In genomic region chr7:25035916-25036315, GRCm38 (mm10) we compare ENCODE assay signal across 10 mouse cellular contexts. TPM values are rescaled to one million over a fixed set of nuclear protein-coding genes. Genes with fewer than 3 reads are reported as not detected.
A peak's percentile ranks its signal among the peaks of the same experiment; 100 is the strongest.
DNase-seq lines count a peak whose midpoint lies in the region; ATAC-seq and TF ChIP-seq lines count a peak whose summit lies in the region.
"Had no signal": no experiment of that assay in that cellular context is flagged by ENCODE, and none has a peak within 500 bp of the region (broad histone marks: within the 10 kb centered on the region; RNA-seq: fewer than 3 reads in every experiment).

No protein-coding gene starts in this region.

- H3K4me2 ChIP-seq in heart, postnatal 0 days (ENCODE audit: low read depth, low read length), result no peak overlapping the region
- H3K4me2 ChIP-seq in midbrain, embryonic 14.5 days (ENCODE audit: low read length), result no peak overlapping the region
- H3K4me2 ChIP-seq: embryonic facial prominence, embryonic 13.5 days; neural tube, embryonic 13.5 days had no signal

- H3K4me1 ChIP-seq in heart, postnatal 0 days (ENCODE audit: control insufficient read depth, insufficient read depth), result no peaks in the 10 kb centered on the region
- H3K4me1 ChIP-seq in midbrain, embryonic 14.5 days (ENCODE audit: control insufficient read depth, insufficient read depth, low read length), result no peaks in the 10 kb centered on the region
- H3K4me1 ChIP-seq: embryonic facial prominence, embryonic 13.5 days; neural tube, embryonic 13.5 days had no signal

- TF ChIP-seq EP300 in heart, postnatal 0 days (IDR thresholded peaks at IDR 0.05; ENCODE audit: low read depth), result no peak

- no peak overlapping the region for H3K9ac ChIP-seq in heart, postnatal 0 days (replicated peaks; ENCODE audit: low read depth, low read length)
- no peak overlapping the region for H3K9ac ChIP-seq in midbrain, embryonic 14.5 days (replicated peaks; ENCODE audit: low read length)
- H3K9ac ChIP-seq: embryonic facial prominence, embryonic 13.5 days; neural tube, embryonic 13.5 days had no signal

- DNase-seq in heart, postnatal 0 days (ENCODE audit: low spot score), result peak; percentile 41
- no peak for DNase-seq in heart, adult 11 months
- DNase-seq in MN1 (ENCODE audit: low spot score), result peak; percentile 56
- peak; percentile 92 to 97 for DNase-seq in cerebellum, postnatal 10 days
- DNase-seq in gastrocnemius, adult 8-10 months (ENCODE audit: low spot score in 2 of 2), result peak; percentile 16 to 24
- peak; percentile 75 to 77 for DNase-seq in layer of hippocampus, postnatal 36 days
- peak; percentile 90 for DNase-seq in midbrain, embryonic 14.5 days
- peak; percentile 59 to 90 for DNase-seq in spleen, postnatal 4 days (ENCODE audit: low spot score in 2 of 2)

- peak; percentile 87 for TF ChIP-seq CTCF in heart, postnatal 0 days (IDR thresholded peaks at IDR 0.05; ENCODE audit: low read depth)

- ATAC-seq in heart, postnatal 0 days (ENCODE audit: insufficient read depth, low read depth), result no peak
- ATAC-seq in midbrain, embryonic 14.5 days (ENCODE audit: low FRiP score, low TSS enrichment), result no peak

- no peaks in the 10 kb centered on the region for H3K36me3 ChIP-seq in heart, postnatal 0 days (replicated peaks; ENCODE audit: control insufficient read depth, insufficient read depth, low read length)
- H3K36me3 ChIP-seq in midbrain, embryonic 14.5 days (ENCODE audit: control insufficient read depth, insufficient read depth, low read length), result peaks cover 84% of the 10 kb centered on the region

- no peaks in the 10 kb centered on the region for H3K9me3 ChIP-seq in heart, postnatal 0 days (replicated peaks; ENCODE audit: control insufficient read depth, low read length)
- no peaks in the 10 kb centered on the region for H3K9me3 ChIP-seq in midbrain, embryonic 14.5 days (ENCODE audit: control insufficient read depth, low read length)
- H3K9me3 ChIP-seq: embryonic facial prominence, embryonic 13.5 days; neural tube, embryonic 13.5 days had no signal

- no peak overlapping the region for H3K27ac ChIP-seq in heart, postnatal 0 days (ENCODE audit: low read depth)
- H3K27ac ChIP-seq in midbrain, embryonic 14.5 days (replicated peaks; ENCODE audit: low read depth, low read length), result 0 out of 2 replicates have a peak overlapping the region, but pooled peaks have one; percentile 37
- H3K27ac ChIP-seq: embryonic facial prominence, embryonic 13.5 days; neural tube, embryonic 13.5 days had no signal

- WGBS in heart, postnatal 0 days, result 49% methylated on average over 7 of the region's 7 CpGs
- 53% methylated on average over 7 of the region's 7 CpGs for WGBS in midbrain, embryonic 14.5 days

- no peak overlapping the region for H3K4me3 ChIP-seq in heart, postnatal 0 days (ENCODE audit: low read depth, low read length)
- H3K4me3 ChIP-seq in midbrain, embryonic 14.5 days (replicated peaks; ENCODE audit: low read depth, low read length), result no peak overlapping the region
- H3K4me3 ChIP-seq: embryonic facial prominence, embryonic 13.5 days; neural tube, embryonic 13.5 days had no signal

- H3K27me3 ChIP-seq in heart, postnatal 0 days (ENCODE audit: control insufficient read depth, insufficient read depth, low read length), result no peaks in the 10 kb centered on the region
- H3K27me3 ChIP-seq in midbrain, embryonic 14.5 days (ENCODE audit: control insufficient read depth, insufficient read depth, low read length), result no peaks in the 10 kb centered on the region
- H3K27me3 ChIP-seq: embryonic facial prominence, embryonic 13.5 days; neural tube, embryonic 13.5 days had no signal

RNA-seq across cellular contexts. Expression of gene Atp1a3, which starts 30.2 kb away (rescaled TPM):
- 0.04 TPM in 1 of 2 replicates, not detected in the other for total RNA-seq in heart, postnatal 0 days (2014; rRNA removed; ENCODE audit: low replicate concordance)
- polyA plus RNA-seq in heart, postnatal 0 days (2015; fragmentation: Nextera tagmentation; extraction: Ambion mirVana), result 0.12 and 0.30 TPM in 2 replicates
- under 1 TPM; 0.25 to 0.58 (median 0.46) TPM for total RNA-seq in gastrocnemius, adult 8-10 months (2022)
- total RNA-seq in layer of hippocampus, postnatal 36 days (2021), result 1,000 to 10,000 TPM; 2,432 to 2,476 TPM
- polyA plus RNA-seq in midbrain, embryonic 14.5 days (2014; fragmentation: Nextera tagmentation; extraction: Ambion mirVana), result 284 and 337 TPM in 2 replicates

RNA-seq across cellular contexts. Expression of gene Grik5, which starts 36.2 kb away (rescaled TPM):
- total RNA-seq in heart, postnatal 0 days (2014; rRNA removed; ENCODE audit: low replicate concordance), result 16.2 and 21.5 TPM in 2 replicates
- polyA plus RNA-seq in heart, postnatal 0 days (2015; fragmentation: Nextera tagmentation; extraction: Ambion mirVana), result 1.5 and 1.6 TPM in 2 replicates
- 1 to 10 TPM; 1.3 to 3.2 (median 2.2) TPM for total RNA-seq in gastrocnemius, adult 8-10 months (2022)
- total RNA-seq in layer of hippocampus, postnatal 36 days (2021), result 100 to 1,000 TPM; 234 to 242 TPM
- polyA plus RNA-seq in midbrain, embryonic 14.5 days (2014; fragmentation: Nextera tagmentation; extraction: Ambion mirVana), result 21.7 and 27.3 TPM in 2 replicates

RNA-seq across cellular contexts. Expression of gene Zfp574, which starts 36.5 kb away (rescaled TPM):
- total RNA-seq in heart, postnatal 0 days (2014; rRNA removed; ENCODE audit: low replicate concordance), result 9.8 and 12.0 TPM in 2 replicates
- 11.2 and 11.6 TPM in 2 replicates for polyA plus RNA-seq in heart, postnatal 0 days (2015; fragmentation: Nextera tagmentation; extraction: Ambion mirVana)
- 1 to 10 TPM; 6.5 to 9.3 (median 9.0) TPM for total RNA-seq in gastrocnemius, adult 8-10 months (2022)
- 10 to 100 TPM; 28.4 to 30.0 TPM for total RNA-seq in layer of hippocampus, postnatal 36 days (2021)
- polyA plus RNA-seq in midbrain, embryonic 14.5 days (2014; fragmentation: Nextera tagmentation; extraction: Ambion mirVana), result 24.9 and 33.0 TPM in 2 replicates

Comparison
In these comparisons a context has a peak if more than half of its experiments do, and no peak if none do; other contexts are left out.
1. RNA of gene Atp1a3, which starts 30.2 kb away (total RNA-seq): 2,432 to 2,476 TPM in layer of hippocampus, postnatal 36 days; 0.25 to 0.58 TPM in gastrocnemius, adult 8-10 months and 0.04 TPM in heart, postnatal 0 days; every median in the first group is over 1,000 times any median in the second.
2. RNA of gene Grik5, which starts 36.2 kb away (total RNA-seq): 234 to 242 TPM in layer of hippocampus, postnatal 36 days; 16.2 to 21.5 TPM in heart, postnatal 0 days and 1.3 to 3.2 TPM in gastrocnemius, adult 8-10 months; every median in the first group is over 10 times any median in the second.